Mouse (Mus musculus) adrenal gland, adult 2 months (tissue): Measurements from ENCODE around the gene Saa2. TPM values are rescaled to one million over a fixed set of nuclear protein-coding genes. Genes with fewer than 3 reads are reported as not detected.
"Not testable (repeated sequence)": the region's sequence is repeated elsewhere in the genome, so short reads cannot be mapped to it uniquely, and the experiment has no call there.

Experiments
- DNase-seq: peaks from one replicate; pipeline ENCODE4 v3.0.0; 2021
- long read RNA-seq: library from polyadenylated mRNA; stranded (forward); transcript quantifications from one replicate; pipeline ENCODE4 v2.0.0, GENCODE M21; 2021
- polyA plus RNA-seq: library from polyadenylated mRNA; depleted of rRNA; stranded (reverse); fragments of >200 nt; gene quantifications from 2 replicates; pipeline ENCODE4 v1.2.3, GENCODE M21; 2012; rRNA removed
- total RNA-seq, 2 experiments: library from RNA; stranded (reverse); gene quantifications; 2 replicates each; pipeline ENCODE4 v1.2.3; 2021

The Saa2 gene
- not detected for total RNA-seq
- polyA plus RNA-seq: not detected in 2 replicates
- long read RNA-seq: 0 reads

DNA sequence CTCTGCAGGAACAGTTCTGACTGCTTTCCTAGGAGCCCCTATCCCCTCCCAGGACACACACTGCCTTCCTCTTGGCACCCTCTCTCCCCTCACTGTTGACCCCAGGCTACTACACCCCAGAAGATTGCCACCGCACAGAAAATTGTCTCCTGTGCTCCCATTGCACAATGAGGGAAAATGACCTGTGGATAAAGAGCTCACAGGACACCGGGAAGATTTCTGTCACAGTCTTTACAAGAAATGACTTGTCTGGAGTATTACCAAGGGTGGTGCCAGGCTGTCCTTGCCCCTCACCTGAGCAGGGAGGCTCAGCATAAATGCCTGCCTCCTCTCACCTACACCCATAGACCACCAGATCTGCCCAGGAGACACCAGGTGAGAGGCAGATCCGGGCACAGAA lies at the start of gene Saa2:
TSS of gene Saa2 (plus strand) at position 301 of the 400 bp plus-strand sequence.
- no peak for DNase-seq

DNA sequence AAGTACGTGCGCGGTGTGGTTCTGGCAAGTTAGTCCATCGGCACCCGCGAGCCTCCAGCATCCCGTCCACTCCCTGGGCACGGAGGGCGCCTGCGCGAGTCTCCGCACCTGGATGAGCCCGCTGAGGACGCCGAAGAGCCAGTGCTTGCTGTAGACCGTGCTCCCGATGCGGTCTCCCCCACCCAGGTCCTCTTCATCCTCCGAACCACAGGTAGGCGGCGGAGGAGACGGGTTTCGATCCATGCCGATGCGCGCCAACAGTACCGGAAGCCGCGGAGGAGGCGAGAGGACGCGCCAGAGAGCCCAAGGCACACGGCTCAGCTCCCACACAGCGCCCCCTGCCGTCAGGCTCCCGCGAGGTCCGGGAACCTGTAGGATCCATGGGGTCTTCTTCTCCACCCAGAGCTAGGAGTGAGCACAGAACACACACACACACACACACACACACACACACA lies 41.2 kb upstream of the Saa2 start, which contains the start of gene Saal1:
TSS of gene Saal1 (minus strand) at position 291 of the 455 bp plus-strand sequence.
- DNase-seq: peak; percentile 88

DNA sequence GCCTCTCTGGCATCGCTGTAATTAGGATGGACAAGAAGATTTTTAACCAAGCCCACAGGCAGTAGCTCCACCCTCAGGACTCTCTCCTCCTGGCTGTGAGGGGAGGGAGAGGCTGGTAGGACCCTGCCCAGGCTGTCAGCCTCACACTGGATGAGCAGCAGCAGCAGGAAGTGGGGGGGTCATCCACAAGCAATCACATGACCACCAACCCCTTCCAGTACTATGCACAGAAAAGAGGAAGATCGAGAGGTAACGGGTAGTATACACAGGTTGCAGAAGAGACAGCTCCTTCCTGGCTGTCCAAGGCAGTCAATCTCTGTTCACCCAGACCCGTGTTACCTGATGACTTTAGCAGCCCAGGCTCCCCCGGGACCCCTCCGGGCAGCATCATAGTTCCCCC lies 39.3 kb upstream of the Saa2 start:
- DNase-seq: no peak

DNA sequence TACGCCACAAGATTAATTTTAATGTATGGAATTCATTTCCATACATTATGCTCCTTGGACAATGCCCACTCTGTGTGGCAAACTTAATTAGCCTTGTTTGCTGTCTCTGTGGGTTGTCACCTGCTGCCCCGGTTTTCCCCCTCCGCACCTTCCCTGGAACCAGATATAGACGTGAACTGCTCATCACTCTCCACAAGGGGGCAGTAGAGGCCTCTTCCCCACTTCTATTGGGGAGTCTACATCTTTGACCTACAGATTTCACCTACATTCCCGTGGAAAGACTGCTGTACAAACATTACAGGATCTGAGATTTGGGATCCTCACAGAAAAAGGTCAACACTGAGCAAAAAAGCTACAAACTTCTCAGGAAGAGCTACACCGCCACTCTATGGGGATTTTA lies 37.1 kb upstream of the Saa2 start:
- DNase-seq: peak; percentile 61

DNA sequence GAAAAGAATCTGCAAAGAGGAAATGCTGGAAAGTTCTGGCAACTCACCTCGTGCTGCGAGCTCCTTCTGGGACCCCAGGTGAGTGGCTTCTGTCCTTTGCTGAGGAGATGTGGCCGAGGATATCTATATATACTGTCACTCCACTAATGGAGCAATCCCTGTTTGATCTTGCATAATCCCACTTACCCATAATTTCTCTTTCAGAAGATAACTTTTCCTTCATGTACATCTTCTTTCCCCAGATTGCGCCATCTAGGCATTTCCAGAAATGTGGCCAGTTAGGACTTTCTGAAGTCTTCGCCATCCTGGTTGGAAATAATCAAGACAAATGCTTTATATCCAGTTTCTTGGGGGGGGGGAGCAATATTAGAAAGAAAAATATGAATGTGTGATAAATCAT lies 36.0 kb upstream of the Saa2 start, which contains the start of gene Saa3:
TSS of gene Saa3 (minus strand) at position 101 of the 400 bp plus-strand sequence.
- DNase-seq: no peak

DNA sequence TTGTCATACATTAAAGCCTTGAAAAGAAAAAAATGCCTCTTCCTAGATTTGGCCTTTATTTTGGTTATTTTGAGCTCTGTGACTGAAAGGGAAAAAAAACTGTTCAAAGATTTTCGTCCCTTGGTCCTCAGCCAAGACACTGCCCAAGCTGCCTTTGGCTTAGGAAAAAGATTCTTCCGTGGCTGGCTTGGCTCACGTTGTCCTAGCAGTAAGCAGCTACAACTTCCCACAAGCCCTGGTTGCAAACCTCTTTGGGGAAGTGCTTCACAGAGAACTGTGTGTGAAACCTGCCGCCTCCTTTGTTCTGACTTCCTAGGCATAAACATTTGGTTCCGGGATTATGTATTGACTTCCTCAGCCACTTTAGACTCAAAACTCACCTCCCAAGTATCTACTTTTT lies 34.7 kb upstream of the Saa2 start:
- peak; percentile 54 for DNase-seq

DNA sequence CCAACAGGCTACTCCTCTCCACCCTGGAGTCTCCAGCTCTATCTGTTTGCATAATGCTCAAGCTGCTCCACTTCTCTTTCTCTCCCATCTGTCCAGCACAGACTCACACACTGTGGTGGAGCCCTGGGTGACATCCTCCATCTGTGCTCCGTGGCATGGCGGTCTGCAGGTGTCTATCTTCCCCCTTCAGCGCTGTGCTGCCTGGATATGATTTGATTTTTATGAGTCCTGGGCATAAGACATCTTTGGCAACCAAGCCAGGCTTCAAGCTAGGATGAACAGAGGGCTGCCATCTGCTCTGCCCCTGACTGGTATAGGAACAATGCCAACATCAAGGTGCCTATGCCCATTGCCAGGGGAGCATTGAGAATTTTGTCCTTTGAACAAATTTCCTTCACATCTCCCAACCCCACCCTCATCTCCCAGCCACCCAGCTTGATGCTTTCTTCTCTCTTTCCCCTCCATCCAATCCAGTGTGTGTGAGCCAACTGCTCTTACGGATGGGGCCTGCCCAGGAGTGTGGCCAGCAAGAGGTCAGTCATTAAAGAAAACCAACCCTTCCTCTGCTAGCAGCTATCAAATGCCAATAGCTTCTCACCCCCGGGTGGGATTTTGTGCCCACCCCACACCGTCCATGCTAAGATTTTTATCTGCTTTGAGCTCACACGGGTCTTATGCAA lies 32.9 kb upstream of the Saa2 start:
- no peak for DNase-seq

DNA sequence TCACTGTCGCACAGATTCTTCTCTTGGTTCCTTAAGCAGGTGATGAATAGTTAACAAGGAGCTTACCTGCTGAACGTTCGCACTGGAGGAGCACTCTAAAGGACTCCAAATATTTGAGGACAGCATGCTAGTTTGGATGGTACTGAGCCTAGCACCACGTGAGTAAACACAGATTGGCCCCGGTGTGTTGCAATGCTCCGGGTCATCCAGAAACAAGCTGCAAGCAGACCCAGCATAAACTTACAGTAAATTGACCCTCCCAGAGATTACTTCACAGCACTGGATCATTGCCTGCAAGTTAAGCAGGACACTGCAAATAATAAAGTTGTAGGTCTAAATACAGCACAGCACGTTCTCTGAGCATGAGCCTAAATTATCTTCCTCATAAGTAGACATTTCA lies 32.1 kb upstream of the Saa2 start:
- peak; percentile 66 for DNase-seq

DNA sequence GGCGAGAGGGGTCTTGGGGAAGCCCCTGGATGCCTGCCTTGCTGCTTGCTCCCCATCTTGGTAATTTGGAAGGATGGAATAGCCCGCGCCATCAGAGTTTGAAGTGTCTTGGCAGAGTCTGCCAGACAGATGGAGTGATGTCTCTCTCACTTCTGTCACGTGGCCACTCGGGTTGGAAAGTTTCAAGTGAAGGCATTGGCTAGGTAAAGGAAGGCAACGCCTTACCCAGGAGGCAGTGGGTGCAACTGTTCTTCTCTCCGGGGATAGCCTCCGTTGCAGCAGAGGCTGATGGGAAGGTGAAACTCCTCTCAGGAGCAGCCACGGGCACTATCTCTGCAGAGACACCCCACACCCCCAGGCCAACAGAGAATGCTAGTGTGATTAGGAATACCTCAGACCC lies 31.1 kb upstream of the Saa2 start:
- DNase-seq: no peak

DNA sequence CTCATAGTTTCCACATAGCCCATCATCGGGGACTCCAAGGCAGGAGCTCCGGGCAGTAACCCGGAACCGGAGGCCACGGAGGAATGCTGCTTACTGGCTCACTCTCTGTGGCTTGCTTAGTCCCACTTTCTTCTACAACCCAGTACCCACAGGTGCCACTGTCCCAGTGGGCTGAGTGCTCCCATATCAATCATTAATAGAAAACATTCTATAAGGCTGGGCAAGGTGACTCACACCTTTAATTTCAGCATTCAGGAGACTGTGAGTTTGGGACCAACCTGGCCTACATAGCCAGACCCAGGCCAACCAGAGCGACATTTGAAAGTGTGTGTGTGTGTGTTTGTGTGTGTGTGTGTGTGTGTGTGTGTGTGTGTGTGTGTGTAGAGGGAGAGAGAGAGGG lies 28.2 kb upstream of the Saa2 start:
- no peak for DNase-seq

DNA sequence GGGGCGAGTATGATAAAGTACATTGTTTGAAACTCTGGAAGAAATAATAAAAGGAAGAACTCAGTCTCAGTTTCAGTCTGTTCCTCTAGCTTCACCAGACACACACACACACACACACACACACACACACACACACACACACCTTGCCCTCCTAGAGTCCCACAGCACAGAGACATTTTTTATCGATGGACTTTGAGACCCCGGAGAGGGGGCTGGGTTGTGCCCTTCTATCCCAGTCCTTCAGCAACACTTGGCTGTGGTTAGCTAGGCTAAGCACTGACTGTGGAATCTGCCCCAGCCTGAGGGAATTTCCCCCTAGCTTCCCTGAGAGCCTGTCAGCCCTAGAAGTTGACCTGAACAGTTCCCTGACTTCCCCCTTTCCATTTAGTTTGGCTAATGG lies 27.7 kb upstream of the Saa2 start:
- DNase-seq: no peak

DNA sequence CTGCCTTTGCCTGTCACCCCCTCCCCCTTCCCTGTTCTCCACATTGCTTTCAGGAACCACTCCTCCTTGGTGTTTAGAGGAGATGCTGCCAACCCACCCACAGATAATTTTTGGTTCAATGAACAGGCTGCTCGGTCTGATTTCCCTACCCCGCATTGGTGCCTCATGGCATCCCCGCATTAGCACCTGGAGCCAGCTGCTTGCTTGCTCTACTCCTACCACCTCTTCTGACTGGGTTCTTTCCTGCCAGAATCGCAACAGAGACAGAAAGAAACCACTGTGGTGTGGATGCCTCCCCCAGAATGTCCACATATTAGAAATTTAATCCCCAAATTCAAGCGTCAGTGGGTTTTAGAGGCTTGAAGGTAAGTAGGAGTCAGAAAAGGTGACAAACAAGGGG lies 27.2 kb upstream of the Saa2 start:
- DNase-seq: no peak

DNA sequence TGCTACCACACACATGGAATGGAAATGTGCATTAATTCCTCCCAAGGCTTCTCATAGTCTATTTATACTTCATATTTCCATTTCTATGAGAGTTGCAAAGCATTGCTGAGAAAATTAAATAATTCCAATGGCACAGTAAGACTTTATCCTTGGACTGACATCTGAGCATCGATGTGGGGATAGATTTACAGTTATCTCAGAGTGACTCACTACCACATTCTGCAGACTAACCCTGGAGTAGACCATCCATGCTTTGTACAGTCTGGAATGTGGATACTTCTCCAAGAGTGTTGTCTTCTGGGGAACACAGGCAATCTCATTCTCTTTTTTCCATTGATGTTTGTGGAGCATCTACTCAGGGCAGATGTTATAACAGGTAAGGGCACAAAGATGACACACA lies 24.0 kb upstream of the Saa2 start:
- peak; percentile 30 for DNase-seq

DNA sequence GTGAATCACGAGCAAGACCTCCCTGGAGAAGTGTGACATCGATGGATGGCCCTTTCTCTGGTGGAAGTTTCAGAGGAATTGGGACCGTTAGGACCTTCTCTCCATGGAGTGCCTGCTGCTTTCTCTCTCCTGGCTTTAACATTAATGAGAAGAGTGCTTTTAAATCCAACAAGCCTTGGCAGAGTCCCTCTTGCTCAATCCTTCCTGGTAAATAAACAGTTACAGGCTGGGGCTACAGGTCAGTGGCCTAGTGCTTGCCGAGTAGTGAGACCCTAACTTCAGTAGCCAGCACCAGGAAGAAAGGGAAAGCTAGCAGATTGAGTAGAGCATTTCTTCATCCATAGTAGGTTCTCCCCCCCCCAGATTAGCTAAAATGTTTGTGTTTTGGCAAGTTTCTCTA lies 19.1 kb upstream of the Saa2 start, which contains the start of gene Saa4:
TSS of gene Saa4 (minus strand) at position 146 of the 400 bp plus-strand sequence.
- DNase-seq: no peak

DNA sequence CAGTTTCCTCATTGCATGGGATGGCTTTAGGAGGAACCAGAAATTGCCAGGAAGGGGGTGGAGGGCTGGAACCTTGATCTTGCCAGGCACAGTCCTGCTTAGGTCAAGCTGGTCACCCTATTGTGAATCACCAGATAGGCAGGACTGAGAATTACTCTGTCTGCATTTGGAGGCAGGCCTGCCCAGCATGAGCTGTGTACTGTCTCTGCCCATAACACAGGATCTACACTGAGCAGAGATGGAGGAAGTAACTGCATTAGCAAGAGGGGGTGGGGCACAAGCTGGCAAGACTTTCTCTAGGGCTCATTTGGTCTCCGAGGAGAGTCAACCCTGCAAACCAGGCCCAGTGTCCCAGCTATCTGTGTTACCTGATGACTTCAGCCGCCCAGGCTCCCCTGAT lies 16.6 kb upstream of the Saa2 start:
- peak; percentile 35 for DNase-seq

DNA sequence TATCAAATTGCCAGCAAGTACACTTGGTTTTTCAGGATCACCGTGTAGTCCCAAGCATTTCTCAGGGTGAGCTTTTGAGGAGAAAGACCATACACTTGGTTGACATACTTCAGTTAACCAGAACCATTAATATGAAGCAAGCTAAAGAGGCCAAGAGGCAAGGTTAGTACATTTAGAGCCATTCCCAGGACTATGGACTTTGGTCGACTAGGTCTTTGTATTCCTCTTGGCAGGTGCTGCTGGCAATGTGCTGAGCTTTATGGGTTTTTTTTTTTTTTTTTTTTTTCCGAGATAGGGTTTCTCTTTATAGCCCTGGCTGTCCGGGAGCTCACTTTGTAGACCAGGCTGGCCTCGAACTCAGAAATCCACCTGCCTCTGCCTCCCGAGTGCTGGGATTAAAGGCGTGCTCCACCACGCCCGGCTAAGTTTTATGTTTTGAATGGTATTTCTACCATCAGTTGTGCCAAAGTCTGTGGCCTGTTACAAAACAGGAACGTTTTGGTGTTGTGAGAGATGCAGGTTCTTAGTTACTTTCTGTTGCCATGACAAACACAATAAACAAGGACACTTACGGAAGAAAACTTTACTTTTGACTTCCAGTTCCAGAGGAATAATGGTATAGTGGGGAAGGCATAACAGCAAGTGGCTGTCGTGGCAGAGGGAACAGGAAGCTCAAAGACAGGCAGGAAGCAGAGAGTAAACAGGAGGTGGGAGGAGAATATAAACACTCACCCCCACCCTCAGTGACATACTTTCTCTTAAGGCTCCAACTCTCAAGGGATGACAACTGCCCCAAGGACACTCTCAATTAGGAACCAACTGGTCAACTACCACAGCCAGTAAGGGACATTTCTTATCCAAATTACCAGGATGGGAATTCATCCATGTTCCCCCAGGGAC lies 12.8 kb upstream of the Saa2 start:
- no peak for DNase-seq

DNA sequence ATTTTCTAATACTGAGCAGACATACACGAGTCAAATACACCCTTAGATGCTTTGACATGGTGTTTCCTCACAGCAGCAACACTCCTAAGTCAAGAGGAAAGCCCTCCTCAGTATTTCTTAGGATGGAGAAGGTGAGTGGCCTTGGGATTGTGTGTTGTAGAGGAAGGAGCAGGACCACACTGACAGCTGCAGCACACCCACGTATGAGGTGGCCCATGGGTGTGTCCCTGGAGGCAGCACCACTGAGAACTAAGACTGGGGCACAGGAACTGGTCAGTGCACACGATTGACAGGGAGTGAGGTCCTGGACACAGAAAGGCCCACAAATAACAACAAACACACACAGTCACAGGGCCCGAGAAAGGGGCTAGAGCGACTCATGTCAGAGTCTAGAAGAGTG lies 11.5 kb upstream of the Saa2 start:
- DNase-seq: not testable (repeated sequence)

DNA sequence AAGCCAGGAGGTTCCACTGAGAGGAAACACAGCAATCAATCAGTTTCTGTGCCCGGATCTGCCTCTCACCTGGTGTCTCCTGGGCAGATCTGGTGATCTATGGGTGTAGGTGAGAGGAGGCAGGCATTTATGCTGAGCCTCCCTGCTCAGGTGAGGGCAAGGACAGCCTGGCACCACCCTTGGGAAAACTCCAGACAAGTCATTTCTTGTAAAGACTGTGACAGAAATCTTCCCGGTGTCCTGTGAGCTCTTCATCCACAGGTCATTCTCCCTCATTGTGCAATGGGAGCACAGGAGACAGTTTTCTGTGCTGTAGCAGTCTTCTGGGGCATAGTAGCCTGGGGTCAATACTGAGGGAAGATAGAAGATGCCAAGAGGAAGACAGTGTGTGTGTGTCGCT lies 8.7 kb upstream of the Saa2 start, which contains the start of gene Saa1:
TSS of gene Saa1 (minus strand) at position 101 of the 400 bp plus-strand sequence.
- not testable (repeated sequence) for DNase-seq

DNA sequence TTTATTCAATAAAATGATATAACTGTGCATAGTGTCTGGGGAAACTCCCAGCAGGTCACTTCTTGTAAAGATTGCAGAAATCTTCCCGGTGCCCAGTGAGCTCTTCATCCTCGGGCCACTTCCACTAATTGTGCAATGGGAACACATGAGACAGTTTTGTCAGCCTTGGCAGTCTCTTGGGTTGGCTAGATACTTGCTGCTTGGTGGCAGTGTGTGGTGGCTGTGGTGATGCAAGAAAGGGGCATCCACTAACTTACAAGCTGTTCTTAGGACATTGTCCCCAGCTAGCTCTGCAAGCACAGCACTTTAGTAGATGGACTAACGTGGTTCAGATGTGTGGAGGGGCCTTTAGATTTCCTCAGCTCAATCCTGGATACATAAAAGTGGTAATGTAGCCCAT lies 5.8 kb upstream of the Saa2 start:
- DNase-seq: peak; percentile 71

DNA sequence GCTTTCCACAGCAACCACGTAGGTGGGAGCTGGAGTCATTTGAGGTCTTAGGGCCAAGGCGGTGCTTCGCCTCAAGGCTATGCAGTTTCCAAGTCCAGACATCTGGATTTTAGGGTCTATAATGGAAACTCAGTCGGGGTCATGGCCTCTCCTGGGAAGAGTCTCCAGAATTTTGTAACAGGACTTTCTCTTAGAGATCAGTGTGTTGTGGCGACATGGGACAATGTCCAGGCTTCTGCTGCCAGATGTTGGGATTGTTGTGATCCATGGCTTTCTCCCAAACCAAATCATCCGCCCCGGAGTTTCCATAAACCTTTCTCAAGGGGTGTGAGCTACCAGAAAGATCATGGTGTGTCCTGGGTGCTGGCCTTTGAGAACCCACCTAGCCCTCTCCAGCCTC lies 5.2 kb upstream of the Saa2 start:
- DNase-seq: peak; percentile 21

DNA sequence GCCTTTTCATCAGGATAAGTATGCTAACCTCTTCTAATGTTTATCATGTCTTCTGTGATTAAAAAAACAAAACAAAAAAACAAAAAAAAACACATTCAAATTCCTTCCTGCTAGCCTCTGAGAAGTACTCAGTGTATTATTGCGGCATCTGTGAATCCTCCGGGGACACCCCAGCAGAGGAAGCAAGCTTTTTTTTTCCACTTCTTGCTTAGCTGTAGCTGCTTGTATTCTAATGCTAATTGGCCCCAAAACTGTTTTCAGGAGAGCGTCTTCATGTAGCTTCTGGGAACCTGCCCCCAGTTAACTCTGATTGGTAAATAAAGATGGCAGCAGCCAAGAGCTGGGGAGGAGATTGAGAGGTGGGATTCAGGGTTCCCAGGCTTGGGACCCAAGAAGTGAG lies 3.1 kb upstream of the Saa2 start:
- DNase-seq: no peak

DNA sequence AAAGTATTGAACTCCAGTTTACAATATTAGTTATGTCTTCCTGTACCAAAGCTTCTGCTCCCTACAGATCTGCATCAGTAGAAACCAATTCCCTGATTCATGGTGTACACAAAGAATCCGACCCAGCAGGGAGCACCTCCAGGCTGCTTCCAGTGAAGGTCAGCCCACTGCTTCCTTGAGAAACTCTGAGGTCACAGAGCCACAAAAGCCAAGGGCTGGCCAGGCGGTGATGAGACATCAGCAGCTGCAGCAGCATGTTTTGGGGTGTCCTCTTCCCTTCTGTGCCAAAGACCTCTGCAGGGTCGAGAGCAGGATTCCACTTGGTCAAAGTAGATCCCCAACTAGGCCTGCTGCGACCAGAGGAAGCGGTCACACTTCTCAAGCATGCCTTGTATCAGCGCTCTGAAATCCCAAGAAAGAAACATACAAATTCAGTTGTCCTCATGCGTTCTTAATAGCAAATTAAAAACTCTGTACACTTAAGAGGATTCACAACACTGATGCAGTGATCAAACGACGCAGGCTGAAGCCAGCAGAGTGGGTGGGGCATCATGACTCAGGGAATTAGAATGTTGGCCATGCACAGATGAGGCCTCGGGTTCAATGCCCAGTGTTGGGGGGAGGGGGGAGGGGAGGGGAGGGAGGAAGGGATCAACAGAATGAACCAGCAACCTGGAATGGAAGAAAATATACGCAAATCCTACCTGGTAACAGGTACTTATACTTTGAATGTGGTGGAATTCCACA lies 9.6 kb downstream of the Saa2 start:
- DNase-seq: peak; percentile 48
